21 mouse cellular contexts compared by ENCODE assay signal in the genomic region with DNA sequence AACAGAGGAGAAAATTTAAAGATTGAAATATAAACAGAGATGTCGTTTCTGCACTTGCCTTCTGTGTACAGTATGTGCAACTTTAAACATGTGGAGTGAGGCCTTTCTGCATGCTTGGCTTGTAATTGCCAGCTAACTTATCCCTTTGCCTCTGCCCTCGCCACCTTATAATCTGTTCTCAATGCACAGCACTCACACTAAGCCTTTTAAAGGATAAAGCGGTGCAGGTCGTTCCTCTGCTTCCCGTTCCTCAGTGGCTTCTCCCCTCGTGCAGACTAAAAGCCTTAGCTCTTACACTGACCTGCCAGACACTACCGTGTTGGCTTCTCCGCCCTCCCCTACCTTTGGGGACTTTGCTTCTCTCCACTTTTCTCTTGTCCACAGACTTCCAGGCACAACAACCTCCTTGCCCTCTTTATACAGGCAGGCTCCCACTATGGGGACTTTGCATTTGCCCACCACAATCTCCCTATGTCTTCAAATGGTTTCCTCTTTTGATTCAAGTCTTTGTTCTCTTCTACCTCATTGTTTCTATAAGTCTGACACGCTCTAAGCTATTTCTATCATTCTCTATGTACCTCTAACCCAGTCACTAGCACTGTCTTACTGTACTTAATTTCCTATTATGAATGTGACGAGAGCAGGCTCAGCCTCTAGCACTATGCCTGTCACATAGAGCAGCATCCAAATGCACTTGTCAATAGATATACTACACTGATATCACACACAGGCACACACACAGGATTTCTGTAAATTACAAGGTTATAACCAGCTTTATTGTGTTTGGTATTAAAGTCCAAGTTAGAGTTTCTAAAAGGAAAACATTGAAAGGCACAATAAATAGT.
DNase-seq lines count a peak whose midpoint lies in the region; ATAC-seq and TF ChIP-seq lines count a peak whose summit lies in the region.
"Had no signal": no experiment of that assay in that cellular context is flagged by ENCODE, and none has a peak within 500 bp of the region (broad histone marks: within the 10 kb centered on the region; RNA-seq: fewer than 3 reads in every experiment).

No protein-coding gene starts in this region.

- intact Hi-C loops in heart, postnatal 25 days (cut with DNase I), result no loop called here

- H3K9ac ChIP-seq in forebrain, embryonic 11.5 days (ENCODE audit: low read length), result no peak overlapping the region
- H3K9ac ChIP-seq in forebrain, postnatal 0 days, result peak overlapping the region; percentile 19; the same call in 1 of the 2 replicates
- no peak overlapping the region for H3K9ac ChIP-seq in midbrain, embryonic 15.5 days
- H3K9ac ChIP-seq in stomach, postnatal 0 days (ENCODE audit: low read length), result no peak overlapping the region
- H3K9ac ChIP-seq: embryonic facial prominence, embryonic 13.5 days had no signal

- no peaks in the 10 kb centered on the region for H3K9me3 ChIP-seq in forebrain, embryonic 10.5 days
- H3K9me3 ChIP-seq in forebrain, embryonic 11.5 days (ENCODE audit: control insufficient read depth, low read length), result no peaks in the 10 kb centered on the region
- no peaks in the 10 kb centered on the region for H3K9me3 ChIP-seq in forebrain, postnatal 0 days (ENCODE audit: low read length)
- no peaks in the 10 kb centered on the region for H3K9me3 ChIP-seq in midbrain, embryonic 15.5 days
- no peaks in the 10 kb centered on the region for H3K9me3 ChIP-seq in stomach, postnatal 0 days (ENCODE audit: control insufficient read depth, low read length)
- H3K9me3 ChIP-seq: embryonic facial prominence, embryonic 13.5 days had no signal

- peaks cover 14% of the 10 kb centered on the region for H3K4me1 ChIP-seq in forebrain, embryonic 10.5 days
- no peaks in the 10 kb centered on the region for H3K4me1 ChIP-seq in forebrain, embryonic 11.5 days (replicated peaks; ENCODE audit: control insufficient read depth, insufficient read depth, low read length)
- H3K4me1 ChIP-seq in forebrain, postnatal 0 days (ENCODE audit: insufficient read depth), result peaks cover 3% of the 10 kb centered on the region; the same call in 1 of the 2 replicates
- H3K4me1 ChIP-seq in midbrain, embryonic 15.5 days, result peaks cover 9% of the 10 kb centered on the region
- H3K4me1 ChIP-seq in stomach, postnatal 0 days (replicated peaks; ENCODE audit: control insufficient read depth, insufficient read depth), result no peaks in the 10 kb centered on the region
- H3K4me1 ChIP-seq: embryonic facial prominence, embryonic 13.5 days had no signal

- peak overlapping the region; percentile 58; the same call in 1 of the 2 replicates for H3K27ac ChIP-seq in forebrain, embryonic 10.5 days
- H3K27ac ChIP-seq in forebrain, embryonic 11.5 days (ENCODE audit: low read depth, low read length), result no peak overlapping the region
- H3K27ac ChIP-seq in forebrain, postnatal 0 days (ENCODE audit: low read depth, low read length), result peak overlapping the region; percentile 23; the same call in 1 of the 2 replicates
- peak overlapping the region; percentile 35 for H3K27ac ChIP-seq in midbrain, embryonic 15.5 days
- no peak overlapping the region for H3K27ac ChIP-seq in stomach, postnatal 0 days (replicated peaks)
- H3K27ac ChIP-seq: embryonic facial prominence, embryonic 13.5 days; macrophage had no signal

- H3K27me3 ChIP-seq in forebrain, embryonic 10.5 days (ENCODE audit: poor library complexity, severe bottlenecking), result no peaks in the 10 kb centered on the region
- H3K27me3 ChIP-seq in forebrain, embryonic 11.5 days (ENCODE audit: control insufficient read depth, insufficient read depth, low read length), result no peaks in the 10 kb centered on the region
- no peaks in the 10 kb centered on the region for H3K27me3 ChIP-seq in forebrain, postnatal 0 days (ENCODE audit: insufficient read depth, low read length)
- H3K27me3 ChIP-seq in midbrain, embryonic 15.5 days (replicated peaks), result no peaks in the 10 kb centered on the region
- no peaks in the 10 kb centered on the region for H3K27me3 ChIP-seq in stomach, postnatal 0 days (ENCODE audit: control insufficient read depth, insufficient read depth, low read length)
- H3K27me3 ChIP-seq: embryonic facial prominence, embryonic 13.5 days had no signal

- TF ChIP-seq POLR2A in brain, embryonic 14.5 days (IDR thresholded peaks at IDR 0.05; ENCODE audit: borderline replicate concordance, extremely low read depth, insufficient read depth, insufficient read length, poor library complexity, severe bottlenecking), result no peak

- WGBS in forebrain, embryonic 10.5 days, result 36% methylated on average over 10 of the region's 10 CpGs
- WGBS in forebrain, embryonic 11.5 days, result 31% methylated on average over 10 of the region's 10 CpGs
- WGBS in forebrain, postnatal 0 days, result 36% methylated on average over 10 of the region's 10 CpGs
- 23% methylated on average over 10 of the region's 10 CpGs for WGBS in midbrain, embryonic 15.5 days
- WGBS in stomach, postnatal 0 days, result 64% methylated on average over 10 of the region's 10 CpGs

- no peak for ATAC-seq in forebrain, embryonic 11.5 days (replicated peaks; ENCODE audit: low FRiP score)
- no peak for ATAC-seq in forebrain, postnatal 0 days
- peak; percentile 63 for ATAC-seq in midbrain, embryonic 15.5 days (replicated peaks)
- ATAC-seq in stomach, postnatal 0 days (ENCODE audit: low FRiP score, low TSS enrichment), result no peak
- ATAC-seq: activated CD4-positive, CD25-positive, alpha-beta regulatory T cell, adult 4 months had no signal

- no peak for TF ChIP-seq EP300 in stomach, postnatal 0 days (optimal IDR thresholded peaks at IDR 0.05)

- H3K36me3 ChIP-seq in forebrain, embryonic 10.5 days (replicated peaks), result no peaks in the 10 kb centered on the region
- H3K36me3 ChIP-seq in forebrain, embryonic 11.5 days (ENCODE audit: control insufficient read depth, insufficient read depth, low read length), result no peaks in the 10 kb centered on the region
- H3K36me3 ChIP-seq in forebrain, postnatal 0 days (ENCODE audit: insufficient read depth), result no peaks in the 10 kb centered on the region
- H3K36me3 ChIP-seq in midbrain, embryonic 15.5 days (replicated peaks), result no peaks in the 10 kb centered on the region
- no peaks in the 10 kb centered on the region for H3K36me3 ChIP-seq in stomach, postnatal 0 days (ENCODE audit: control insufficient read depth, insufficient read depth, low read length)
- H3K36me3 ChIP-seq: embryonic facial prominence, embryonic 13.5 days had no signal

- DNase-seq in forebrain, embryonic 10.5 days (ENCODE audit: extremely low spot score, low spot score), result no peak
- no peak for DNase-seq in forebrain, embryonic 11.5 days (ENCODE audit: low spot score)
- peak; percentile 50 for DNase-seq in brain, embryonic 14.5 days (ENCODE audit: low read depth)
- DNase-seq in forebrain, postnatal 0 days, result no peak
- no peak for DNase-seq in stomach, postnatal 0 days (ENCODE audit: low spot score)
- DNase-seq in layer of hippocampus, postnatal 10 days (ENCODE audit: low spot score in 2 of 2), result no peak
- no peak for DNase-seq in heart, postnatal 25 days (ENCODE audit: low spot score)
- DNase-seq: adrenal gland, adult 8-10 months; cerebellum, adult 18-20 months; cerebellum, postnatal 25 days; embryo, embryonic 11 days; gastrocnemius, postnatal 25 days; kidney, adult 2 months; kidney, postnatal 10 days; right cerebral cortex, adult 18-20 months; right cerebral cortex, postnatal 4 days; thymus, postnatal 36 days had no signal

- H3K4me3 ChIP-seq in forebrain, embryonic 10.5 days, result no peak overlapping the region
- H3K4me3 ChIP-seq in forebrain, embryonic 11.5 days (ENCODE audit: low read depth, low read length), result no peak overlapping the region
- no peak overlapping the region for H3K4me3 ChIP-seq in forebrain, postnatal 0 days (ENCODE audit: low read depth, low read length)
- H3K4me3 ChIP-seq in midbrain, embryonic 15.5 days, result no peak overlapping the region
- no peak overlapping the region for H3K4me3 ChIP-seq in stomach, postnatal 0 days (ENCODE audit: low read depth, low read length)
- H3K4me3 ChIP-seq: embryonic facial prominence, embryonic 13.5 days had no signal

- no peak for TF ChIP-seq CTCF in brain, embryonic 14.5 days (IDR thresholded peaks at IDR 0.05; ENCODE audit: borderline replicate concordance, extremely low read depth, insufficient read depth, insufficient read length)
- TF ChIP-seq CTCF in forebrain, postnatal 0 days (IDR thresholded peaks at IDR 0.05; ENCODE audit: low read depth), result no peak
- no peak for TF ChIP-seq CTCF in stomach, postnatal 0 days (IDR thresholded peaks at IDR 0.05; ENCODE audit: low read depth)

- H3K4me2 ChIP-seq in forebrain, embryonic 11.5 days (ENCODE audit: low read depth, low read length, severe bottlenecking), result no peak overlapping the region
- no peak overlapping the region for H3K4me2 ChIP-seq in forebrain, postnatal 0 days (ENCODE audit: low read depth)
- H3K4me2 ChIP-seq in midbrain, embryonic 15.5 days, result no peak overlapping the region
- H3K4me2 ChIP-seq in stomach, postnatal 0 days (replicated peaks; ENCODE audit: low read depth), result no peak overlapping the region
- H3K4me2 ChIP-seq: embryonic facial prominence, embryonic 13.5 days had no signal

Comparison
In these comparisons a context has a peak if more than half of its experiments do, and no peak if none do; other contexts are left out.
1. H3K27ac ChIP-seq: peak in forebrain, embryonic 10.5 days (single experiment), forebrain, postnatal 0 days (single experiment) and midbrain, embryonic 15.5 days (single experiment); none in forebrain, embryonic 11.5 days (single experiment) and stomach, postnatal 0 days (single experiment).